Mouse (Mus musculus): ENCODE results near the gene Trpc1. TPM values are rescaled to one million over a fixed set of nuclear protein-coding genes. Genes with fewer than 3 reads are reported as not detected.

Trpc1 gene
- polyA plus RNA-seq, 1 experiment = 2.5 TPM

DNA sequence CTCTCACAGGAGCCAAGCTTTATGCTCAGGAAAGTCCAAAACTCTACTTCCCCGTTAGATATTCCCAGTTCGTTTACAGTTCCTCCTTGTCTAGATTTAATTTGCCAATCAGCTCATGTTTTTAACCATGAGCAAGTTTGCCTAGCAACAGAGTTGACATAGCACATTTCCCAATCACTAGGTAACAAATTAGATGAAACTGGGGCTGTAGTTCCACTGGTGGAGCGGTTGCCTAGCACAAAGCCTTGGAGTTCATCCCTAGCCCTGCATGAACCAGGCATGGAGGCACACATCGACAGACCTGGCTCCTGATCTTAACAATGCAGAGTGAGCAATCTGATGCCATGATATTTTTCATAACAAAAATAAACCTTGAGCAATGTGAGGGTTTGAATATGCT is 50.9 kb downstream of the Trpc1 start:
- H3K27me3 ChIP-seq (ENCODE audit: control insufficient read depth, insufficient read depth, low read length) = no peaks in the 10 kb centered on the region
- no peak overlapping the region for H3K4me3 ChIP-seq (ENCODE audit: control insufficient read depth, low read depth, low read length)
- no peak overlapping the region for H3K27ac ChIP-seq (ENCODE audit: control insufficient read depth, insufficient read depth, low read depth, low read length)
- TF ChIP-seq POLR2A (IDR thresholded peaks at IDR 0.05; ENCODE audit: control insufficient read depth, low read depth, low read length) (no peak), CTCF (IDR thresholded peaks at IDR 0.05; ENCODE audit: control insufficient read depth, insufficient read depth, insufficient replicate concordance, low read depth, low read length) (no peak)
- H3K4me1 ChIP-seq (ENCODE audit: control insufficient read depth, insufficient read depth, low read length) = peaks cover 6% of the 10 kb centered on the region
- no peaks in the 10 kb centered on the region for H3K36me3 ChIP-seq (ENCODE audit: control insufficient read depth, insufficient read depth, low read length)

DNA sequence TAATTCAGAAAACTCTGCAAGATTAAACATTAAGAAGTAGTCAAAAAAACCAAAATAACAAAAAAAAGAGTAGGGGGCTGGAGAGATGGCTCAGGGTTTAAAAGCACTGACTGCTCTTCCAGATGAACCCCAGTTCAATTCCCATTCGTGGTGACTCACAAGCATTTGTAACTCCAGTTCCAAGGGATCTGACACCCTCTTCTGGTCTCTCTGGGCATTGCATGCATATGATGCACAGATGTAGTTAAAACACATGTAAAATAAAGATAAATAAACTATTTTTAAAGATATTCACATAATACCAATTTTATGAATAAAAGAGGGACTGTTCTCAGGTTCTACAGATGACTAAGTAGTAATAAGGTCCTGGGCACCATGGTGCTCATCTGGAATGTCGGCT is 52.4 kb downstream of the Trpc1 start:
- Histone ChIP-seq H3K27ac (ENCODE audit: control insufficient read depth, insufficient read depth, low read depth, low read length) (no peak overlapping the region), H3K36me3 (ENCODE audit: control insufficient read depth, insufficient read depth, low read length) (no peaks in the 10 kb centered on the region)
- TF ChIP-seq POLR2A (IDR thresholded peaks at IDR 0.05; ENCODE audit: control insufficient read depth, low read depth, low read length) (no peak), CTCF (IDR thresholded peaks at IDR 0.05; ENCODE audit: control insufficient read depth, insufficient read depth, insufficient replicate concordance, low read depth, low read length) (no peak)

DNA sequence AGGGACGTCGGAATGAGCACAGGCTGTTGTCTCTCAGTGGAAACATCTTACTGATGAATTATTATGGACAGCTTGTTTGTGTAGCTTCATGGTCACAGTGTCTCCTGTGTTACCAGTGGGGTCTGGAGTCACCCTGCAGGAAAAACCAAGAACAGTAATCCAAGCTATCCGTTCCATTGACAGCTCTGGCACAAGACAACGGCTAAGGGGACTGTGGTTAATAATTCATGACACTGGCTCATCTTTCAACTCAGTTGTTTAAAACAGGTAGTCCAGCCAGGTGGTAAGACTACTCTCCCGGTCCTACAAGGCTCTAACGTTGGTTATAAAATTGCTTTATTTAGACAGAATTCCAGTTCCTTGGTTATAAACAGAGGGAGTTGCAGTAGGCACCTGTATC is 53.6 kb downstream of the Trpc1 start:
- H3K4me1 ChIP-seq (ENCODE audit: control insufficient read depth, insufficient read depth, low read length) = peaks cover 11% of the 10 kb centered on the region
- TF ChIP-seq POLR2A (IDR thresholded peaks at IDR 0.05; ENCODE audit: control insufficient read depth, low read depth, low read length) (no peak), CTCF (IDR thresholded peaks at IDR 0.05; ENCODE audit: control insufficient read depth, insufficient read depth, insufficient replicate concordance, low read depth, low read length) (no peak)
- no peaks in the 10 kb centered on the region for H3K27me3 ChIP-seq (ENCODE audit: control insufficient read depth, insufficient read depth, low read length)
- no peak overlapping the region for H3K27ac ChIP-seq (ENCODE audit: control insufficient read depth, insufficient read depth, low read depth, low read length)
- no peak overlapping the region for H3K4me3 ChIP-seq (ENCODE audit: control insufficient read depth, low read depth, low read length)
- H3K36me3 ChIP-seq (ENCODE audit: control insufficient read depth, insufficient read depth, low read length) = no peaks in the 10 kb centered on the region

More for the DNA sequence above, 52.4 kb downstream of the Trpc1 start:
- Histone ChIP-seq H3K4me3 (ENCODE audit: control insufficient read depth, low read depth, low read length) (no peak overlapping the region), H3K27me3 (ENCODE audit: control insufficient read depth, insufficient read depth, low read length) (no peaks in the 10 kb centered on the region), H3K4me1 (ENCODE audit: control insufficient read depth, insufficient read depth, low read length) (peaks cover 11% of the 10 kb centered on the region)

DNA sequence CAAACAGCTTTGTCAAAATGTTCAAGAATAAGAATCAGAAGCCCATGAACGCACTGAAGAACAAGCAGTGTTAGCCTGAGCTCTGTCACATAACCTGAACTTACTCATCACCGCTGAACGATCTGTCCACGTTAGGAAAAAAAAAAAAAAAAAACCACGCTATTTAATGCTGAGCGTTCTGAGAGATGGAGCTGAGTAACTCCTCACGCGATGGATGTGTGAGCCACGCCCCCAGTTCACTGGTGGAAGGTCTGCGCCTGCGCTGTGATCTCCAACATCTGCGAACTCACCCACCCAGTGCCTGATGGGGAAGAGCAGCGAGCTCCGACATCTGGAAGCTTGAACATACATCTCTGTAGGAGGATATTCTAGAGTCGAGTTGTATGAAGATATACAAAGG is 55.2 kb downstream of the Trpc1 start:
- Histone ChIP-seq H3K27ac (ENCODE audit: control insufficient read depth, insufficient read depth, low read depth, low read length) (no peak overlapping the region), H3K4me3 (ENCODE audit: control insufficient read depth, low read depth, low read length) (peak overlapping the region; percentile 49), H3K36me3 (ENCODE audit: control insufficient read depth, insufficient read depth, low read length) (no peaks in the 10 kb centered on the region), H3K27me3 (ENCODE audit: control insufficient read depth, insufficient read depth, low read length) (no peaks in the 10 kb centered on the region), H3K4me1 (ENCODE audit: control insufficient read depth, insufficient read depth, low read length) (peaks cover 11% of the 10 kb centered on the region)
- no peak for TF ChIP-seq CTCF (IDR thresholded peaks at IDR 0.05; ENCODE audit: control insufficient read depth, insufficient read depth, insufficient replicate concordance, low read depth, low read length)
- TF ChIP-seq POLR2A (IDR thresholded peaks at IDR 0.05; ENCODE audit: control insufficient read depth, low read depth, low read length) = no peak

DNA sequence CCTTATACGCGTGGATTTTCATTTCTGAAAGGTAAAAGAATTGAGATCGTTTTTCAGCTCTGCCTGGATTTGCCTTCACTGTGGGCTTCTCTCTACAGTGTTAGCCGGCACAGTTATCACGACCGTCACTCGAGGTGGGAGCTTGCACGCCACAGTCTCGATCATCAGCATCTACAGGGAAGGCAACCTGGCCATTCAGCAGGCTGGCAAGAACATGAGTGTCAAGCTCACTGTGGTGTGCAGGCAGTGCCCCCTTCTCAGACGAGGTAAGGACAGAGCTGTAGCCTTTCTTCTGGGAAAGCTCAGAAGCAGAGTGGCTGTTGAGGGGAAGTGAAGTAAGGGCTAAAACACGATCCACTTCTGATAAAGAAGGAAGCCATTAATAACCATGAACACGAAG is 55.6 kb downstream of the Trpc1 start:
- Histone ChIP-seq H3K27ac (ENCODE audit: control insufficient read depth, insufficient read depth, low read depth, low read length) (no peak overlapping the region), H3K4me1 (ENCODE audit: control insufficient read depth, insufficient read depth, low read length) (peaks cover 11% of the 10 kb centered on the region), H3K4me3 (ENCODE audit: control insufficient read depth, low read depth, low read length) (peak overlapping the region; percentile 19), H3K27me3 (ENCODE audit: control insufficient read depth, insufficient read depth, low read length) (no peaks in the 10 kb centered on the region), H3K36me3 (ENCODE audit: control insufficient read depth, insufficient read depth, low read length) (no peaks in the 10 kb centered on the region)
- TF ChIP-seq CTCF (IDR thresholded peaks at IDR 0.05; ENCODE audit: control insufficient read depth, insufficient read depth, insufficient replicate concordance, low read depth, low read length) (no peak), POLR2A (IDR thresholded peaks at IDR 0.05; ENCODE audit: control insufficient read depth, low read depth, low read length) (no peak)

DNA sequence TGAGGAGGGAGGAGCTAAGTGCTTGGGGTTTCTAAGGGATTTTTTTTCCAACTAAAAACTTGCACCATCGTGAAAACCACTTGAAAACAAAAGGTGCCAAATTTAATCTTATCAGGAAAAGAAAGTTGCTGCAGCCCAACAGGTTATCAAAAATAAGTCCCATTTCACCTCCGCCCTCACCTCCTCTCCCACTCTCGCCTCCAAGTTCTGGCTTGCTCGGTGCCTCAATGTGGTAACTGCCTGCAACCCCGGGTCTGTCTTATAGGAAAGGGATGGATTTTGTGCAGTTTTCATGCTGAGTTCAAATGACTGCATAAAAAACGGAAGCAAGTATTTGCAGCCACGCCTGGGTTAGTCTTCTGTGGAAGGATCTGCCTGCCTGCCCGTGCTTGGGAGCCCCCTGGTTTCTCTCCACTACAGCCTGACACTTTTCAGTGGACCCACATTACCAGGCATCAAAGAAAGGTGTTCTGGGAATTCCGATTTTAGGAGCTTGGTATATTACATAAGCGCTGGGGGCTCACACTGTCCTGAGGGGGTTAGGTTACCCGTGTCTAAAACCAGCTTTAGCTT is 56.6 kb downstream of the Trpc1 start:
- TF ChIP-seq CTCF (IDR thresholded peaks at IDR 0.05; ENCODE audit: control insufficient read depth, insufficient read depth, insufficient replicate concordance, low read depth, low read length) = no peak
- TF ChIP-seq POLR2A (IDR thresholded peaks at IDR 0.05; ENCODE audit: control insufficient read depth, low read depth, low read length) = no peak
- Histone ChIP-seq H3K27me3 (ENCODE audit: control insufficient read depth, insufficient read depth, low read length) (no peaks in the 10 kb centered on the region), H3K4me1 (ENCODE audit: control insufficient read depth, insufficient read depth, low read length) (peaks cover 11% of the 10 kb centered on the region), H3K36me3 (ENCODE audit: control insufficient read depth, insufficient read depth, low read length) (no peaks in the 10 kb centered on the region), H3K27ac (ENCODE audit: control insufficient read depth, insufficient read depth, low read depth, low read length) (no peak overlapping the region), H3K4me3 (ENCODE audit: control insufficient read depth, low read depth, low read length) (no peak overlapping the region)

- Histone ChIP-seq H3K4me3 (ENCODE audit: control insufficient read depth, low read depth, low read length) (no peak overlapping the region), H3K27ac (ENCODE audit: control insufficient read depth, insufficient read depth, low read depth, low read length) (no peak overlapping the region), H3K27me3 (ENCODE audit: control insufficient read depth, insufficient read depth, low read length) (no peaks in the 10 kb centered on the region), H3K36me3 (ENCODE audit: control insufficient read depth, insufficient read depth, low read length) (no peaks in the 10 kb centered on the region), H3K4me1 (ENCODE audit: control insufficient read depth, insufficient read depth, low read length) (peaks cover 11% of the 10 kb centered on the region)
- no peak for TF ChIP-seq CTCF (IDR thresholded peaks at IDR 0.05; ENCODE audit: control insufficient read depth, insufficient read depth, insufficient replicate concordance, low read depth, low read length)
- TF ChIP-seq POLR2A (IDR thresholded peaks at IDR 0.05; ENCODE audit: control insufficient read depth, low read depth, low read length) = no peak
Observed at GRCm38 (mm10) chr9:95692823-95693222, 57.4 kb downstream of the Trpc1 start.

Measured in testis, adult 2 months (tissue).